Mouse (Mus musculus): ENCODE measurements around the gene Adat3.

- TF ChIP-seq CTCF (IDR thresholded peaks at IDR 0.05) (no peak), EP300 (IDR thresholded peaks at IDR 0.05) (no peak)
Observed at GRCm38 (mm10) chr10:80569664-80570066, 33.0 kb upstream of the Adat3 start.

Data from lung, postnatal 0 days (tissue).